Mouse (Mus musculus): ENCODE results near the gene Aff4. TPM values are rescaled to one million over a fixed set of nuclear protein-coding genes. Genes with fewer than 3 reads are reported as not detected.

The Aff4 gene
- polyA plus RNA-seq, 1 experiment from 2014 or later = 46.0 TPM

DNA sequence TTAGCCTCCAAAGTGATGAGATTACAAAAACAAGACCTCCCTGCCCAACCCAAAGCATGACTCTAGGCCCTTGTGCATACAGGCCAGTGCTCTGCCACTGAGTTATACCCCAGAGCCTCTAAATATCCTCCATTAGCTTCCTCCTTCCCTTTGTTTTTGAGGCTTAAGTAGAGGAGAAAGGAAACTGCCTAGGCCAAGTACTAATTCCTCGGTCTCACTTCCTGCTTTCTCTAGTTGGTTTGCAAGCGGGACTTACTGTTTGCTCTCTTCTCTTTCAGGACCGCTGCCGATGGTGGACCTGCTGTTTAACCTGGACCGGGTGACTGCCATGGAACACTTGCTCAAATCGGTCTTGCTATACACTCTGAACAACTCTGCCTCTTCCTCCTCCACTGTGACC is 85.7 kb downstream of the Aff4 start:
- ATAC-seq (replicated peaks; ENCODE audit: low FRiP score) (no peak), DNase-seq (ENCODE audit: low spot score) (no peak)
- no peak overlapping the region for H3K9ac ChIP-seq (ENCODE audit: low read length)
- 85% methylated on average over 6 of the region's 6 CpGs for WGBS
- no peak overlapping the region for H3K4me2 ChIP-seq (ENCODE audit: low read depth, low read length, severe bottlenecking)
- no peak overlapping the region for H3K27ac ChIP-seq (ENCODE audit: low read depth, low read length)
- no peaks in the 10 kb centered on the region for H3K36me3 ChIP-seq (ENCODE audit: control insufficient read depth, insufficient read depth, low read length)
- H3K9me3 ChIP-seq (ENCODE audit: control insufficient read depth, low read length) = no peaks in the 10 kb centered on the region
- no peaks in the 10 kb centered on the region for H3K27me3 ChIP-seq (ENCODE audit: control insufficient read depth, insufficient read depth, low read length)
- no peak overlapping the region for H3K4me3 ChIP-seq (ENCODE audit: low read depth, low read length)
- peaks cover 2% of the 10 kb centered on the region; the same call in 1 of the 2 replicates for H3K4me1 ChIP-seq (replicated peaks; ENCODE audit: control insufficient read depth, insufficient read depth, low read length)

DNA sequence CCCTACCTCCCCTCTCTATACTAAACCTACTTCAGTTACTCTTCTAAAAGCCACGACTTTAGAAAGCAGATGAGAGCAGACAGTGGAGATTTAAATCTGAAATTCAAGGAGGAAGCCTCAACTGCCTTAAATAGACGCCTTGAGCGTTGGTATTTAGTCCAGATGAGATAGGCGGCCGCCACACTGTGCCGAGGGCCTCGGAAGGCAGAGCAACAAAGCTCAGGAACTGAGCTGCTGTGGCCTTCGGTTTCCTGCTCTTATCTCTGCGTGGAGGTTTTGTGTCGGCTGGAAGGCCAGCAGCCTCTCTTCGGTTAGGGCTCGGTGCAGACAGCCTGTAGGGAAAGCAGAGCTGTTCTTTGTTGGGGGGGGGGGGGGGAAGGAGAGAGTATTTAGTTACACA is 91.3 kb downstream of the Aff4 start:
- Histone ChIP-seq H3K4me2 (ENCODE audit: low read depth, low read length, severe bottlenecking) (no peak overlapping the region), H3K4me1 (replicated peaks; ENCODE audit: control insufficient read depth, insufficient read depth, low read length) (no peaks in the 10 kb centered on the region), H3K9me3 (ENCODE audit: control insufficient read depth, low read length) (no peaks in the 10 kb centered on the region), H3K9ac (ENCODE audit: low read length) (no peak overlapping the region), H3K36me3 (ENCODE audit: control insufficient read depth, insufficient read depth, low read length) (no peaks in the 10 kb centered on the region), H3K27me3 (ENCODE audit: control insufficient read depth, insufficient read depth, low read length) (no peaks in the 10 kb centered on the region), H3K27ac (ENCODE audit: low read depth, low read length) (no peak overlapping the region), H3K4me3 (ENCODE audit: low read depth, low read length) (no peak overlapping the region)
- 50% methylated on average over 12 of the region's 12 CpGs for WGBS
- ATAC-seq (replicated peaks; ENCODE audit: low FRiP score) (no peak), DNase-seq (ENCODE audit: low spot score) (no peak)

DNA sequence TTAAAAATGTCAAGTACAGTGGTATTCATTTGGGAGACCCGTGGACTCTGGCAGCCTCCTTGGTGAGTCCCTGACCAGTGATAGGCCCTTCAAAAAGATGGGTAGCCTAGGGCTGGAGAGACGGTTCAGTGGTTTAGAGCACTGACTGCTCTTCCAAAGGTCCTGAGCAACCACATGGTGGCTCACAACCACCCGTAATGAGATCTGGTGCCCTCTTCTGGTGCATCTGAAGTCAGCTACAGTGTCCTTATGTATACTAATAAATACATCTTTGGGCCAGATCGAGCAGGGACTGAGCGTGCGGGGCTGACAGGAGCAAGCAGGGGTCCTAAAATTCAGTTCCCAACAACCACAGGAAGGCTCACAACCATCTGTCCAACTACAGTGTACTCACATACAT is 93.2 kb downstream of the Aff4 start:
- no peaks in the 10 kb centered on the region for H3K4me1 ChIP-seq (replicated peaks; ENCODE audit: control insufficient read depth, insufficient read depth, low read length)
- no peak overlapping the region for H3K27ac ChIP-seq (ENCODE audit: low read depth, low read length)
- no peak overlapping the region for H3K4me3 ChIP-seq (ENCODE audit: low read depth, low read length)
- WGBS = 41% methylated on average over 6 of the region's 6 CpGs
- no peak overlapping the region for H3K4me2 ChIP-seq (ENCODE audit: low read depth, low read length, severe bottlenecking)
- DNase-seq (ENCODE audit: low spot score) = no peak
- H3K27me3 ChIP-seq (ENCODE audit: control insufficient read depth, insufficient read depth, low read length) = no peaks in the 10 kb centered on the region
- ATAC-seq (replicated peaks; ENCODE audit: low FRiP score) = no peak
- H3K36me3 ChIP-seq (ENCODE audit: control insufficient read depth, insufficient read depth, low read length) = no peaks in the 10 kb centered on the region
- H3K9me3 ChIP-seq (ENCODE audit: control insufficient read depth, low read length) = no peaks in the 10 kb centered on the region
- H3K9ac ChIP-seq (ENCODE audit: low read length) = no peak overlapping the region

GRCm38 (mm10) chr11:53445562-53445961 is 94.9 kb downstream of the Aff4 start:
- H3K27ac ChIP-seq (ENCODE audit: low read depth, low read length) = no peak overlapping the region
- H3K9ac ChIP-seq (ENCODE audit: low read length) = no peak overlapping the region
- H3K27me3 ChIP-seq (ENCODE audit: control insufficient read depth, insufficient read depth, low read length) = no peaks in the 10 kb centered on the region
- no peaks in the 10 kb centered on the region for H3K36me3 ChIP-seq (ENCODE audit: control insufficient read depth, insufficient read depth, low read length)
- H3K4me1 ChIP-seq (replicated peaks; ENCODE audit: control insufficient read depth, insufficient read depth, low read length) = no peaks in the 10 kb centered on the region
- no peak for ATAC-seq (replicated peaks; ENCODE audit: low FRiP score)
- H3K4me3 ChIP-seq (ENCODE audit: low read depth, low read length) = no peak overlapping the region
- no peaks in the 10 kb centered on the region for H3K9me3 ChIP-seq (ENCODE audit: control insufficient read depth, low read length)
- H3K4me2 ChIP-seq (ENCODE audit: low read depth, low read length, severe bottlenecking) = no peak overlapping the region
- 62% methylated on average over 13 of the region's 13 CpGs for WGBS
- DNase-seq (ENCODE audit: low spot score) = no peak

DNA sequence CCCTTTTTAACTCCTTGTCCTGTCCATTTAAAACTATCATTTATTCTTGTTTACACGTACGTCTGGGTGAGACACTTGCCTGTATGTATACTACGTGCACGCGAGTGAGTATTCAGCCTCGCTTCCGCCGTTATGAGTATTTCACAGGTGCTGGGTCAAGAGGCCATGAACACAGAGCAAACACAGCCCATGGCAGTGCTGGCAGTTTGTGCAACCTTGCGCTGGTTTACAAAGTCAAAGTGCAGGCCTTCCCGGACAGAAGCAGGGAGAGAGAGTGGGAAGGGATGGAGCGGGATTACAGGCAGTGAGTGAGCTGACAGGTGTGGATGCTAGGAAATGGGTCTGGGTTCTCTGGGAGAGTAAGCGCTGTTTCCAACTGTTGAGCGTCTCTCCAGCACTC is 95.5 kb downstream of the Aff4 start:
- no peak overlapping the region for H3K4me2 ChIP-seq (ENCODE audit: low read depth, low read length, severe bottlenecking)
- H3K36me3 ChIP-seq (ENCODE audit: control insufficient read depth, insufficient read depth, low read length) = no peaks in the 10 kb centered on the region
- no peak overlapping the region for H3K27ac ChIP-seq (ENCODE audit: low read depth, low read length)
- no peak overlapping the region for H3K4me3 ChIP-seq (ENCODE audit: low read depth, low read length)
- ATAC-seq (replicated peaks; ENCODE audit: low FRiP score) = no peak
- H3K9me3 ChIP-seq (ENCODE audit: control insufficient read depth, low read length) = no peaks in the 10 kb centered on the region
- H3K4me1 ChIP-seq (replicated peaks; ENCODE audit: control insufficient read depth, insufficient read depth, low read length) = no peaks in the 10 kb centered on the region
- no peak for DNase-seq (ENCODE audit: low spot score)
- H3K27me3 ChIP-seq (ENCODE audit: control insufficient read depth, insufficient read depth, low read length) = no peaks in the 10 kb centered on the region
- H3K9ac ChIP-seq (ENCODE audit: low read length) = no peak overlapping the region
- 87% methylated on average over 13 of the region's 13 CpGs for WGBS

DNA sequence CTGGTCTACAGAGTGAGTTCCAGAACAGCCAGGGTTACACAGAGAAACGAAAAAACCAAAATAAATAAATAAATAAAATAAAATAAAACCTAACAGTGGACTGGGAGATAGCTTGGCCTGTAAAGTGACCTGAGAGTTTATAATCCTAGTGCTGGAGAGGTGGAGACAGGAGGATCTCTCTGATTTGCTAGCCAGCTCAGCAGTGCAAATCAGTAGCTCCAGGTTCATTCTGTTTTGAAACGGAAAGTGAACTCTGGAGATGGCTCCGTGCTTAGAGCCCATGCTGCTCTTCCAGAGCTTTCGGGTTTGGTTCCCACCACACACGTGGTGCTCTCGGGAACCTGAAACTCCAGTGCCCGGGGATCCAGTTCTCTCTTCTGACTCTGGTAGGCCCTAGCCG is 97.4 kb downstream of the Aff4 start:
- H3K4me1 ChIP-seq (replicated peaks; ENCODE audit: control insufficient read depth, insufficient read depth, low read length) = no peaks in the 10 kb centered on the region
- 89% methylated on average over 8 of the region's 8 CpGs for WGBS
- no peak for ATAC-seq (replicated peaks; ENCODE audit: low FRiP score)
- H3K9ac ChIP-seq (ENCODE audit: low read length) = no peak overlapping the region
- no peak overlapping the region for H3K4me2 ChIP-seq (ENCODE audit: low read depth, low read length, severe bottlenecking)
- no peaks in the 10 kb centered on the region for H3K9me3 ChIP-seq (ENCODE audit: control insufficient read depth, low read length)
- H3K36me3 ChIP-seq (ENCODE audit: control insufficient read depth, insufficient read depth, low read length) = no peaks in the 10 kb centered on the region
- DNase-seq (ENCODE audit: low spot score) = no peak
- H3K27me3 ChIP-seq (ENCODE audit: control insufficient read depth, insufficient read depth, low read length) = no peaks in the 10 kb centered on the region
- no peak overlapping the region for H3K27ac ChIP-seq (ENCODE audit: low read depth, low read length)
- no peak overlapping the region for H3K4me3 ChIP-seq (ENCODE audit: low read depth, low read length)

DNA sequence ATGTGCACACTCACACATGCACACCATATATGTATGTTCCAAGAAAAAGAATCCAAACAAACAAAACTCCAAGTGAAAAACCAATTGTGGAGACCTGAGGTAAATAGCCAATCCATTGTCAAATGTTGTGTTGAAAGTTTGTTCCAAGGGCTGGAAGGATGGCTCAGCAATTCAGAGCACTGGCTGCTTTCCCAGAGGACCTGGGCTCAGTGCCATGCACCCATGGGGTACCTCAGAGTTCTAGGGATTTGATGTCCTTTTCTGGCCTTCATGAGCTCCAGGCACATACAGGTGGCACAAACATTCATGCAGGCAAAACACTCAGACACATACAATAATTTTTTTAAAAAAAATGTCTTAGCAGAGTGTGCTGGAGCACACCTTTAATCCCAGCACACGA is 97.9 kb downstream of the Aff4 start:
- H3K4me3 ChIP-seq (ENCODE audit: low read depth, low read length) = no peak overlapping the region
- ATAC-seq (replicated peaks; ENCODE audit: low FRiP score) (no peak), DNase-seq (ENCODE audit: low spot score) (no peak)
- 88% methylated on average over 1 of the region's 1 CpGs for WGBS
- no peaks in the 10 kb centered on the region for H3K9me3 ChIP-seq (ENCODE audit: control insufficient read depth, low read length)
- H3K27ac ChIP-seq (ENCODE audit: low read depth, low read length) = no peak overlapping the region
- H3K9ac ChIP-seq (ENCODE audit: low read length) = no peak overlapping the region
- no peak overlapping the region for H3K4me2 ChIP-seq (ENCODE audit: low read depth, low read length, severe bottlenecking)
- no peaks in the 10 kb centered on the region for H3K36me3 ChIP-seq (ENCODE audit: control insufficient read depth, insufficient read depth, low read length)
- H3K27me3 ChIP-seq (ENCODE audit: control insufficient read depth, insufficient read depth, low read length) = no peaks in the 10 kb centered on the region
- no peaks in the 10 kb centered on the region for H3K4me1 ChIP-seq (replicated peaks; ENCODE audit: control insufficient read depth, insufficient read depth, low read length)

GRCm38 (mm10) chr11:53450070-53450705 is 99.6 kb downstream of the Aff4 start:
- DNase-seq (ENCODE audit: low spot score) = no peak
- 75% methylated on average over 15 of the region's 15 CpGs for WGBS
- H3K36me3 ChIP-seq (ENCODE audit: control insufficient read depth, insufficient read depth, low read length) = no peaks in the 10 kb centered on the region
- H3K4me3 ChIP-seq (ENCODE audit: low read depth, low read length) = no peak overlapping the region
- H3K9ac ChIP-seq (ENCODE audit: low read length) = no peak overlapping the region
- H3K27ac ChIP-seq (ENCODE audit: low read depth, low read length) = no peak overlapping the region
- H3K27me3 ChIP-seq (ENCODE audit: control insufficient read depth, insufficient read depth, low read length) = no peaks in the 10 kb centered on the region
- ATAC-seq (replicated peaks; ENCODE audit: low FRiP score) = no peak
- no peaks in the 10 kb centered on the region for H3K9me3 ChIP-seq (ENCODE audit: control insufficient read depth, low read length)
- no peaks in the 10 kb centered on the region for H3K4me1 ChIP-seq (replicated peaks; ENCODE audit: control insufficient read depth, insufficient read depth, low read length)
- no peak overlapping the region for H3K4me2 ChIP-seq (ENCODE audit: low read depth, low read length, severe bottlenecking)

GRCm38 (mm10) chr11:53451361-53451760 is 100.7 kb downstream of the Aff4 start:
- Histone ChIP-seq H3K9me3 (ENCODE audit: control insufficient read depth, low read length) (no peaks in the 10 kb centered on the region), H3K27me3 (ENCODE audit: control insufficient read depth, insufficient read depth, low read length) (0 out of 2 replicates have a peak, but pooled peaks cover under 1% of the 10 kb centered on the region), H3K4me1 (replicated peaks; ENCODE audit: control insufficient read depth, insufficient read depth, low read length) (no peaks in the 10 kb centered on the region), H3K9ac (ENCODE audit: low read length) (no peak overlapping the region), H3K27ac (ENCODE audit: low read depth, low read length) (no peak overlapping the region), H3K4me2 (ENCODE audit: low read depth, low read length, severe bottlenecking) (no peak overlapping the region), H3K36me3 (ENCODE audit: control insufficient read depth, insufficient read depth, low read length) (no peaks in the 10 kb centered on the region), H3K4me3 (ENCODE audit: low read depth, low read length) (no peak overlapping the region)
- ATAC-seq (replicated peaks; ENCODE audit: low FRiP score) = no peak
- no peak for DNase-seq (ENCODE audit: low spot score)
- 66% methylated on average over 2 of the region's 2 CpGs for WGBS
